Mouse (Mus musculus) midbrain, embryonic 14.5 days (tissue): ENCODE data around the gene Rps2. TPM values are rescaled to one million over a fixed set of nuclear protein-coding genes. Genes with fewer than 3 reads are reported as not detected.

ENCODE experiments used
- ATAC-seq: fragments of 200-750 bp; cut with Nextera tagmentation; 2 replicates; pipeline ENCODE4 v1.8.0; 2017; ENCODE audit warnings: moderate number of reproducible peaks, moderate library complexity; ENCODE audit not compliant: low FRiP score, low TSS enrichment
- DNase-seq: peaks from one replicate; pipeline ENCODE4 v3.0.0-alpha.2; 2015
- H3K27ac ChIP-seq: fragments of 300-500 bp; sonication (generic); replicated peaks from 2 replicates; pipeline ENCODE4 v1.5.1; 2014; ENCODE audit warnings: mild to moderate bottlenecking, low read depth, low read length, moderate library complexity
- H3K27me3 ChIP-seq: fragments of 300-500 bp; sonication (generic); 2 replicates; pipeline ENCODE4 v1.6.1; 2014; ENCODE audit warnings: low read length, control low read depth, mixed read lengths; ENCODE audit not compliant: control insufficient read depth, insufficient read depth
- H3K36me3 ChIP-seq: fragments of 300-500 bp; sonication (generic); 2 replicates; pipeline ENCODE4 v1.6.1; 2014; ENCODE audit warnings: low read length, control low read depth; ENCODE audit not compliant: control insufficient read depth, insufficient read depth
- H3K4me1 ChIP-seq: fragments of 300-500 bp; sonication (generic); 2 replicates; pipeline ENCODE4 v1.6.1; 2014; ENCODE audit warnings: mild to moderate bottlenecking, antibody characterized with exemption, low read length, control low read depth; ENCODE audit not compliant: control insufficient read depth, insufficient read depth
- H3K4me2 ChIP-seq: fragments of 300-500 bp; sonication (generic); 2 replicates; pipeline ENCODE4 v1.6.1; 2014; ENCODE audit warnings: mild to moderate bottlenecking, low read length, moderate library complexity
- H3K4me3 ChIP-seq: fragments of 300-500 bp; sonication (generic); replicated peaks from 2 replicates; pipeline ENCODE4 v1.5.1; 2014; ENCODE audit warnings: low read depth, low read length
- H3K9ac ChIP-seq: fragments of 300-500 bp; sonication (generic); replicated peaks from 2 replicates; pipeline ENCODE4 v1.6.1; 2014; ENCODE audit warnings: mild to moderate bottlenecking, low read length, moderate library complexity
- H3K9me3 ChIP-seq: fragments of 300-500 bp; sonication (generic); 2 replicates; pipeline ENCODE4 v1.6.1; 2016; ENCODE audit warnings: low read length, control low read depth, mixed read lengths; ENCODE audit not compliant: control insufficient read depth
- WGBS: fragments of 180-500 bp; shearing (Covaris S2); extraction: QIAGEN DNeasy Blood & Tissue Kit; methylation state at CpG from one replicate; pipeline ENCODE4 v1.1.7; 2014; 5-methylcytosine and 5-hydroxymethylcytosine counted together
- polyA plus RNA-seq: library from polyadenylated mRNA; unstranded; fragments of >200 nt; fragmentation: Nextera tagmentation; extraction: Ambion mirVana; gene quantifications from 2 replicates; pipeline ENCODE4 v1.2.1, GENCODE M21; 2014

Gene Rps2
- polyA plus RNA-seq, 1 experiment from 2014 or later: 824 TPM

- Histone ChIP-seq H3K27me3 (no peaks in the 10 kb centered on the region), H3K4me1 (peaks cover 14% of the 10 kb centered on the region; the same call in 1 of the 2 replicates), H3K4me2 (peak within 1 kb of the TSS; percentile 77), H3K9ac (peak within 1 kb of the TSS; percentile 76), H3K27ac (peak within 1 kb of the TSS; percentile 92), H3K9me3 (no peaks in the 10 kb centered on the region), H3K36me3 (peaks cover 36% of the 10 kb centered on the region), H3K4me3 (peak within 1 kb of the TSS; percentile 73)
- under 1% methylated on average over 75 of the region's 76 CpGs for WGBS
- DNase-seq (peak; percentile 94), ATAC-seq (peak; percentile 93)
Observed at GRCm38 (mm10) chr17:24696011-24696697, 21.8 kb upstream of the Rps2 start, which contains the start of the genes Gfer and Noxo1. TSS of gene Gfer (minus strand) at chr17:24696156. TSS of gene Noxo1 (plus strand) at chr17:24696234.

GRCm38 (mm10) chr17:24697985-24698384 is 19.9 kb upstream of the Rps2 start:
- Histone ChIP-seq H3K27ac (no peak overlapping the region), H3K9ac (no peak overlapping the region), H3K4me2 (no peak overlapping the region), H3K4me3 (no peak overlapping the region), H3K9me3 (no peaks in the 10 kb centered on the region), H3K4me1 (peaks cover 14% of the 10 kb centered on the region; the same call in 1 of the 2 replicates), H3K27me3 (no peaks in the 10 kb centered on the region), H3K36me3 (peaks cover 42% of the 10 kb centered on the region)
- WGBS: 20% methylated on average over 5 of the region's 5 CpGs
- DNase-seq (no peak), ATAC-seq (no peak)

GRCm38 (mm10) chr17:24698715-24699114 is 19.2 kb upstream of the Rps2 start:
- H3K9ac ChIP-seq: no peak overlapping the region
- H3K27ac ChIP-seq: no peak overlapping the region
- peaks cover 14% of the 10 kb centered on the region; the same call in 1 of the 2 replicates for H3K4me1 ChIP-seq
- no peaks in the 10 kb centered on the region for H3K9me3 ChIP-seq
- no peaks in the 10 kb centered on the region for H3K27me3 ChIP-seq
- ATAC-seq (no peak), DNase-seq (no peak)
- H3K4me3 ChIP-seq: no peak overlapping the region
- WGBS: 67% methylated on average over 9 of the region's 9 CpGs
- H3K4me2 ChIP-seq: no peak overlapping the region
- H3K36me3 ChIP-seq: peaks cover 42% of the 10 kb centered on the region

- peaks cover 49% of the 10 kb centered on the region for H3K36me3 ChIP-seq
- no peaks in the 10 kb centered on the region for H3K9me3 ChIP-seq
- no peaks in the 10 kb centered on the region for H3K27me3 ChIP-seq
- no peak overlapping the region for H3K4me2 ChIP-seq
- H3K9ac ChIP-seq: no peak overlapping the region
- DNase-seq (no peak), ATAC-seq (no peak)
- H3K4me1 ChIP-seq: peaks cover 14% of the 10 kb centered on the region; the same call in 1 of the 2 replicates
- H3K4me3 ChIP-seq: no peak overlapping the region
- H3K27ac ChIP-seq: no peak overlapping the region
- WGBS: 71% methylated on average over 2 of the region's 2 CpGs
Observed at GRCm38 (mm10) chr17:24699473-24699872, 18.4 kb upstream of the Rps2 start.

GRCm38 (mm10) chr17:24701251-24701650 is 16.7 kb upstream of the Rps2 start:
- Histone ChIP-seq H3K4me3 (no peak overlapping the region), H3K4me1 (peaks cover 9% of the 10 kb centered on the region; the same call in 1 of the 2 replicates), H3K36me3 (peaks cover 60% of the 10 kb centered on the region), H3K4me2 (no peak overlapping the region), H3K9ac (0 out of 2 replicates have a peak overlapping the region, but pooled peaks have one; percentile 3), H3K9me3 (no peaks in the 10 kb centered on the region), H3K27ac (no peak overlapping the region), H3K27me3 (no peaks in the 10 kb centered on the region)
- DNase-seq (no peak), ATAC-seq (no peak)
- WGBS: 93% methylated on average over 9 of the region's 9 CpGs

- Histone ChIP-seq H3K27ac (no peak overlapping the region), H3K9me3 (no peaks in the 10 kb centered on the region), H3K27me3 (no peaks in the 10 kb centered on the region), H3K36me3 (peaks cover 42% of the 10 kb centered on the region), H3K4me2 (no peak overlapping the region), H3K4me3 (no peak overlapping the region), H3K4me1 (peaks cover 10% of the 10 kb centered on the region; the same call in 1 of the 2 replicates), H3K9ac (no peak overlapping the region)
- DNase-seq: no peak
- ATAC-seq: no peak
- WGBS: 95% methylated on average over 3 of the region's 3 CpGs
Observed at GRCm38 (mm10) chr17:24705821-24706220, 12.1 kb upstream of the Rps2 start.

GRCm38 (mm10) chr17:24706982-24707800 is 10.7 kb upstream of the Rps2 start, which contains the start of gene Tbl3:
TSS of gene Tbl3 (minus strand) at chr17:24707660.
- H3K27me3 ChIP-seq: no peaks in the 10 kb centered on the region
- ATAC-seq: peak; percentile 87

GRCm38 (mm10) chr17:24707801-24708425 is 10.0 kb upstream of the Rps2 start:
- peak overlapping the region; percentile 58 for H3K9ac ChIP-seq
- H3K27ac ChIP-seq: peak overlapping the region; percentile 77
- DNase-seq (peak; percentile 28), ATAC-seq (no peak; the same call in 1 of the 2 replicates)
- H3K27me3 ChIP-seq: no peaks in the 10 kb centered on the region
- H3K9me3 ChIP-seq: no peaks in the 10 kb centered on the region
- 5% methylated on average over 24 of the region's 24 CpGs for WGBS
- peaks cover 24% of the 10 kb centered on the region for H3K36me3 ChIP-seq
- H3K4me1 ChIP-seq: peaks cover 10% of the 10 kb centered on the region; the same call in 1 of the 2 replicates
- peak overlapping the region; percentile 68 for H3K4me3 ChIP-seq
- H3K4me2 ChIP-seq: peak overlapping the region; percentile 77

More at GRCm38 (mm10) chr17:24706982-24707800, 10.7 kb upstream of the Rps2 start, which contains the start of gene Tbl3:
- H3K36me3 ChIP-seq: peaks cover 29% of the 10 kb centered on the region
- 4% methylated on average over 32 of the region's 32 CpGs for WGBS
- peak within 1 kb of the TSS; percentile 77 for H3K4me2 ChIP-seq
- peaks cover 10% of the 10 kb centered on the region; the same call in 1 of the 2 replicates for H3K4me1 ChIP-seq
- DNase-seq: peak; percentile 98
- H3K9me3 ChIP-seq: no peaks in the 10 kb centered on the region
- H3K27ac ChIP-seq: peak within 1 kb of the TSS; percentile 77
- H3K9ac ChIP-seq: peak within 1 kb of the TSS; percentile 58
- peak within 1 kb of the TSS; percentile 68 for H3K4me3 ChIP-seq
